Mouse (Mus musculus): ENCODE data around the gene Plin3.

Gene Plin3

GRCm38 (mm10) chr17:56292531-56293222 lies at the start of gene Plin3:
Plin3 (minus strand) TSS chr17:56292873.
- DNase-seq (ENCODE audit: low read depth, low spot score): no peak

DNA sequence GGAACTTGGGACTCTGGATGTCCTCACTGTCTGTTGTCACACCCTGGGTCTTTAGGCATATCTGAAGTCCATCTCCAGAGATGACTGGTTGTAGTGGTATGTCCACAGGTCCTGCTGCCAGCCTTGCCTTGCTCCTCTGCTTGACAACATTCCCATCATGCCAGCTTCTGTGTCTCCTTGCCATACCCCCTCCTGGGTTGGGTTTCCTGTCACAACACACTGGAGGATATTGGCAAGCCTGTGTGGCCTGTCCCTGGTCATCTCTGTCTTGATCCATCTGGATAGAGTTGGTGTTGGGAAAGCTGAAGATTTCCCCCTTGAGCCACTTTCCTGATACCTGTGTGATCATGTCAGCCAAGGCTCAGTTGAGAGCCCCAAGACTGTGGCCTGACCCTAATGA lies 48.0 kb upstream of the Plin3 start:
- DNase-seq (ENCODE audit: low read depth, low spot score): no peak

GRCm38 (mm10) chr17:56338909-56339308 lies 46.2 kb upstream of the Plin3 start:
- no peak for DNase-seq (ENCODE audit: low read depth, low spot score)

DNA sequence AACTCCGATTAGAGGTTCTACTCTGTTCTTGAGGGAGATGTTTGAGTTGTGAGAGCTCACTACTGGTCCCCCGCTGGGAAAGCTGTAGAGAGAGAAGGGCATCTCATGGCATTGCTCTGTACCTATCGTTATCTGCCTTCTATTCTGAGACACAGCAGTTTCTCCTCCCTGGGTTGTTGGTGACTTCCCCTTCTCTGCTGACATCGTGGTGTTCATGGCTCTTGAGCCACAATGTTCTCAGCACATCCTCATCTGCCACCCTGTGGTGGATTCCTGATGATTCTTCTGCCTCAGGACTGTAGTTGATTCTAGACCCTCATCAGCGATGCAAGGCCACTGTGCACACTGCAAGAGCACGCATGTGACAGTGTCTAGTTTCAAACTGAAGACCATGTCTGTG lies 45.1 kb upstream of the Plin3 start:
- no peak for DNase-seq (ENCODE audit: low read depth, low spot score)

DNA sequence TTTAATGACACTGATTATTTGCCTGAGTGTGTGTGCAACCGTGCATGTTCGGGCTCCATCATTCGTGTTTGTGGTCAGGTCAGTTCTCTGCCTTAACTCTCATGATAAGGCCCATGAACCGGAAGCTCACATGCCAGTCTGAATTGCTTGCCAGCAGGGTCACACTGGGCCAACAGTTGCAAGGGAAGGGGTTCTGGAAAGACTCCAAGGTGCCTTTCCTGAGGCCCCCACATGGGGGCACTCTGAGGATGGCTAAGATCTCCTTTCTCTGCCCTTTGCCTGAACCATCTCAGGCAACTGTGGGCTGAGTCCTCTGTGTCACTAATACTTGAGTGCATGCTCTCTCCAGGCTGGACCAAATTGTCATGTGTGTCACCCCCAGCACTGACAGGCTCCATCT lies 44.5 kb upstream of the Plin3 start:
- DNase-seq (ENCODE audit: low read depth, low spot score): peak; percentile 61

DNA sequence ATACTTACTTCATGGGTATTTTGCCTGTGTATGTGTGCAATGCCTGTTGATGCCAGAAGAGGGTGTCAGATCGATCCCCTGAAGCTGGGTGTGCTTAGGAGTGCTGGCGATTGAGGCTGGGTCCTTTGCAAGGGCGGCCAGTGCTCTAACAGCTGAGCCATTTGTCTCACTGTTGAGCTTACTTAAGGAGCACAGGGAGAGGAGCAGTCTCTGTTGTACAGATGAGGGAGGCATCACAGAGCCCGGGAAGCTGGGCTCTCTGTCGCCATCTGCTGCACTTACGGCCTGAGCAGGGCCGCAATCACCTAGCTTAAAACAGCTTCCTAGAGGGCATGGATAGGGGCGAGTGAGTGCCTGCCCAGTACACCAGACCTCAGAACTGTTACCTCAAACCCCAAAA lies 40.3 kb upstream of the Plin3 start:
- DNase-seq (ENCODE audit: low read depth, low spot score): no peak

DNA sequence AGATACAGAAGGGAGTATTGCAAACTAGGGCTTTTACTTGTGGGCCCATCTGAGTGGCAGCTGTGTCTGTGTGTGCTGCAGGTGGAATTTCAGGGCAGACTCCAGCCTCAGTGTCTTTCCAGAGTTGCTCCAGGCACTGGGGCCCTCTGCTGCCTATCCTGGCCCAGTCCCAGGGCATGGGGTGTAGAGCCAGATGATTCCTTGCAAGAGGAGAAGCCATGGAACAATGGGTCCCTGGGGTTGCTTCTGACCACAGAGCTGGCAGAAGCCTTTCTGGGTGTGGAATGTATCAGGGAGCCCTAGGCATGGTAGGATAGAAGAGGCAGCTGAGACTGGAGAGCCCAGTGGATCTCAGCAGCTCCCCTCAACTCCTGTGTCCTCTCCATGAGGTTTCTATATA lies 38.6 kb upstream of the Plin3 start:
- DNase-seq (ENCODE audit: low read depth, low spot score): no peak

DNA sequence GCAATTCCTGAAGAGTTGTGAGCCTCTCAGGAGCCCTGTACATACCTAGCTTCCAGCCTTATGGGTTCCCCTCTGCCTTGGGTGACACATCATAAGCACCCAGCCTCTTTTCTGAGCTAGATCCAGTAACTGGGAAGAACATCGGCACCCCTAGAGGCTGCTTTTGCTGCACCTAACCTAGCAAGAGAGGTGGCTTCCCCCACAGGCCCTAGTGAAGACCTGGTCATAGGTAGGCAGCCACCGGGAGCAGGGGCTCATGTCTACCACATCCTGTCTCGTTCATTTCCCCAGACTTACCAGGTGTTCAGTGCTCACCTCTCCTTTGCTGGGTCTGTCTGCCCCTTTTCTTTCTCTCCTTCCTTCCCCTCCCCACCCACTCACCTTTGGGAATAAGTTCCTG lies 37.7 kb upstream of the Plin3 start:
- no peak for DNase-seq (ENCODE audit: low read depth, low spot score)

- DNase-seq (ENCODE audit: low read depth, low spot score): no peak
Observed at GRCm38 (mm10) chr17:56329267-56329666, 36.6 kb upstream of the Plin3 start.

DNA sequence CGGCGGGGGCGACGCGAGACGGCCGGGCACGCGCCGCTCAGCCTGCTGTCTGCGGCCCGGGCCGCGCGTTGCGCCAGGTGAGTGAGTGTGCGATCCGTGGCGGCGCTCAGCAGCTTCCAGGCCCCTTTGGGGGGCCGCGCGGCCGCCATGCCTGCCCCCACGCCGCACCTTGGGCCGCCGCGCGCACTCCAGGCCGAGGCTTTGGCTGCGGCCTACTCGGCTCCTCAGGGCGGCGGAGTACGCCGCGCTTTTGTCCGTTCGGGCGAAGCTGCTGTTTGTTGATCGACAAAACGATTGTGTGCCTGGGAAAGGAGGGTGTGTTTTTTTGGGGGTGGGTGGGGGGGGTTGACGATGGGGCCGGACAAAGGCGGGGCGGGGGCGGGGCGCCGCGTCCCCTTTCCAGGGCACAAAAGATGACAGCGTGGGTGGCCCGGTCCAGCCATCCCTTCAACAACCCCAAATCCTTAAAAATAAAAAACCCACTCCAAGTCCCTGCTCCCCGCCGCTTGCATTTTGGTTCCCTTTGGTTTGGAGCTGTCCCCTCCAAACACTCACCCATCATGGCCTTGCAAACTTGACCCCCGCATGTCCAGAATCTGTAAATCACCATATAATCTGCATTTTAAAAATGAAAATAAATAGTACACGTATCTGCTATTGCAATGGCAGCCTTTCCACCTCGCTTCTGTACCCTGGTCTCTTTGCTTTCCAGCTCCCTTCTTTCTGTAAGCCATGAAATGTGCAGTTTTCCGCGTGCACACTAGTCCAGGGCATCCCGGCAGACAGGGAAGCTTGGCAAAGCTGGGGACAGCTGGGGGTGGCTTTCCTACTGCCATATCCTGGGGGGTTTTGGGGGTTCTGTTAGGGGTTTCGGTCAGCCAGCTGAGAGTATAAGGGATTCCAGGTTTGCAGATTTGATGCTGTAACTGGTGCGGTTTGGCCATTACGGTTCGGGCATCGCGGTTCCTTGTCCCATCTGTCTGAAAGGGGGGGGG lies 33.8 kb upstream of the Plin3 start:
- DNase-seq (ENCODE audit: low read depth, low spot score): no peak

GRCm38 (mm10) chr17:56325450-56326152 lies 32.9 kb upstream of the Plin3 start, which contains the start of gene Kdm4b:
Kdm4b (plus strand) TSS chr17:56326062.
- peak; percentile 99 for DNase-seq (ENCODE audit: low read depth, low spot score)

DNA sequence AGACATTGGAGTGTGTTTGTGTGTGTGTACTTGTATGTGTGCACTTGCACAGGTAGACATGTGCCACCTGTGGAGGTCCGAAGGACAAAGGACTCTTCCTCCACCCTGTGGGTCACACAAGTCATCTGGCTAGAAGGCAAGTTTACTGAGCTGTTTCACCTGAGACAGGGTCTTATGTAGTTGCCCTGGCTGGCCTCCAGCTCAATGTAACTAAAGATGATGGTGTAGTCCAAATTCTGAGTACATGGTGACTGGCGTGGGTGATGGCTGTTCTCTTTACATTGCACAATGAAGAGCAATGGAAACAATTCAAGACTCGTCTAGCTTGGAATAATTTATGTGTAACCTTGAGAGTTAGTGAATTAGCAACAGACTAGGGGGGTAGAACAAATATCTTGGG lies 31.7 kb upstream of the Plin3 start:
- DNase-seq (ENCODE audit: low read depth, low spot score): no peak

DNA sequence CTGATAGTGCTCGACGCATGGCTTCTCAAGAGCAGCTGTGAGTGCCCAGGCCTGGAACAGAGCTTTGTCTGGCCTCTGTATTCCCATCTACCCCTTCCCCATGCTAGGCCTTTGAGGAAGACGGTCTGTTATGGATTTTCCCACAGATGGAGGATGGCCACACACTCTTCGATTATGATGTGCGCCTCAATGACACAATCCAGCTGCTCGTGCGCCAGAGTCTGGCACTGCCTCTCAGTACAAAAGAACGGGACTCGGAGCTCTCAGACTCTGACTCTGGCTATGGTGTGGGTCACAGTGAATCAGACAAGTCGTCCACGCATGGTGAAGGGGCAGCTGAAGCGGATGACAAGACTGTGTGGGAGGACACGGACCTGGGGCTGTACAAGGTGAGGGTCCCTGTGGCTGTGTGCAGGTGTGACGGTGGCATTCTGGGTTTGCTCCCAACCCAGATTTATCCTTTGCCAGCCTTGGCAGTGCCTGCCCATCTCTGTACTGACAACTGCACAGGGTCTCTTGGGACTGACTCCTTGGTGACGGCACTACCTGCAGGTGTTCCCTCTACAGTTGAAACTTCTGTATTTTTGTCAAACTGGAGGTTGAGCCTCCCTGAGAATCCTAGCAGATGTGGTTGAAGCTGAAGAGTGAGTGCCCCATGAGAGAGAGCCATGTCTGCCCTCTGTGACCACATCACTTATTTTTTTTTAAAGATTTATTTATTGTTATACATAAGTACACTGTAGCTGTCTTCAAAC lies 16.7 kb upstream of the Plin3 start:
- DNase-seq (ENCODE audit: low read depth, low spot score): no peak

GRCm38 (mm10) chr17:56308088-56308487 lies 15.4 kb upstream of the Plin3 start:
- DNase-seq (ENCODE audit: low read depth, low spot score): no peak

DNA sequence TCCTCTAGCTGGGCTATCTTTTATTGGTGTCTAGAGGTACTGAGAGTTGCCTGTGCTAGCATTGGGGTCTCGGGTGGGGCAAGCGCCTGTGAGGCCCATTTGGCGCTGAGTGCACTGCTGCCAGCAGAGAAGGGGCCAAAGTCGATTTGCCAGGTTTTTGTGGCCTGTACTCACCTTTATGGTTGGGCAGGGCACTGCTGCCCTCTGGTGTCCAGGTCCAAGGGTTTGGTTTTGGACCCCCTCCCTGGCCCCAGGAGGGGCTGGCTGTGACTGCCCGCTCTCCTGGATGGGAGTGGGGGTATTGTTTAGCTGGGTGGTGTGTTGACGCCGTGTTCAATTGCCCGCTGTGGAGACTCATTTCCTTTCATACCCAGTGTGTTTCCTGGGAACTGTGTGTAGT lies 13.2 kb upstream of the Plin3 start:
- DNase-seq (ENCODE audit: low read depth, low spot score): no peak

GRCm38 (mm10) chr17:56305156-56305555 lies 12.5 kb upstream of the Plin3 start:
- DNase-seq (ENCODE audit: low read depth, low spot score): no peak

DNA sequence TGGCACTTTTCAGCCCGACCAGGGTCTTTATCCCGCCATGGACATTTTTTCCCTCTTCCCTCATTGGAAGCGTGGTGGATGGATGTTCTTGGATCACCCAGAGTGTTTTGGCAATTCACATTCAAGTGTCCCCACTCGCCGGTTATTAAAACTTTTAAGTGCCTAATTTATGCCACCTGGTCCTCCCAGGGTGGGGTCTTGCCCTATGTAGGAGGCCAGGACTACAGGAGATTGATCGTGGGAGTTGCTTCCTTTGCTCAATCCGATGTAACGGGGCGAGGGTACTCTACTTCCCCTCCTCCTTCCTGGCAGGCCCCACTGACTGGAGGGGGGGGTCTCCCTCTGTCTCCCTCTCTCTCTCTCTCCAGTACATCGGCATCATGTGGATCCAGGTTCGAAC lies 12.0 kb upstream of the Plin3 start:
- no peak for DNase-seq (ENCODE audit: low read depth, low spot score)

GRCm38 (mm10) chr17:56303847-56304586 lies 11.3 kb upstream of the Plin3 start:
- peak; percentile 93 for DNase-seq (ENCODE audit: low read depth, low spot score)

DNA sequence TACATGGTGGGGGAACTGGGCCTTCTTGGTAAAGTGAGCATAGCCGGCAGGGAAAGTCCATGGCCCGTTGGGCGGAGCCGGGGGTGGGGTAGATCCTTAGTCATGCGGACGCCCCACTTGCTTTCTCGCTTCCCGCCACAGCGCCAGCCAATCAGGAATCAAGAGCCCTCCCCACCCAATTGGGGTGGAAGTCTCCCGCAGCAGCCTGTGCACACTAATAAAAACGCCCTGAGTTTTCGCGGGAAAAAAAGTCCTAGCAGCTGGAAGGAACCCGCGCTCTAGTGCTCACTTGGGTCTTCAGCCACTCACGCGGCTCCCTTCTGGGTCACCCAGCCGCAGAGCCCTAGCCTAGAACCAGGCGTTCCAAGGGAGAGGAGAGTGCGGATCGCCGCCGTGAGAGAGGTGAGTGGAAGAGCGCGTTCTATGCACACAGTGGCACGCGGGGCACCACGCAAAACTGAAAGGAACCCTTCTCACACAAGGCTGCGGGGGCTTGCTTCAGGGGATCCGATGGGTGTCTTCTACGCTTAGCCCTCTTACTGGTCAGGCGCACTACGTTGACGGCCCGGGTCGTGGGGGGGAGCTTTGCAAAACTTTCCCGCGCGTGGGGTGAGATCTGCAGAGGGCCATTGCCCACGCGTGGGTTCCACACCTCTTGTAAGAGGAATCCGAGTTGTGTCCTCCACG lies 10.6 kb upstream of the Plin3 start, which contains the start of gene Uhrf1:
Gene Uhrf1 (plus strand): TSS at position 162 of the 687 bp plus-strand sequence.
- DNase-seq (ENCODE audit: low read depth, low spot score): no peak

Data from retina, postnatal 7 days (tissue).